Mouse (Mus musculus) spleen, adult 2 months (tissue): Measurements from ENCODE around the gene Smcr8.

Experiments used
- CTCF ChIP-seq: fragments of 200-500 bp; IDR thresholded peaks from 2 replicates; pipeline ENCODE4 v1.5.1; 2011; ENCODE audit warnings: mild to moderate bottlenecking, inconsistent platforms; ENCODE audit not compliant: insufficient read depth, insufficient read length, insufficient replicate concordance; ENCODE audit errors: extremely low read depth
- POLR2A ChIP-seq: fragments of 200-500 bp; IDR thresholded peaks from 2 replicates; pipeline ENCODE4 v1.6.1; 2011; ENCODE audit warnings: low read depth, low read length, inconsistent platforms

GRCm38 (mm10) chr11:60775578-60775977 lies 1.7 kb upstream of the Smcr8 start:
- no peak for TF ChIP-seq CTCF
- no peak for TF ChIP-seq POLR2A
